Mouse (Mus musculus) thymus, adult 2 months (tissue): Measurements from ENCODE around the gene Pigk. TPM values are rescaled to one million over a fixed set of nuclear protein-coding genes. Genes with fewer than 3 reads are reported as not detected.

Experiments
- DNase-seq: peaks from one replicate; pipeline ENCODE4 v3.0.0; 2021
- H3K27ac ChIP-seq: fragments of 200-500 bp; 2 replicates; pipeline ENCODE4 v1.5.1; 2012; ENCODE audit warnings: low read length, control low read depth; ENCODE audit not compliant: control insufficient read depth, insufficient read depth
- H3K27me3 ChIP-seq: fragments of 200-500 bp; 2 replicates; pipeline ENCODE4 v1.6.1; 2012; ENCODE audit warnings: mild to moderate bottlenecking, low read length, moderate library complexity, mixed read lengths; ENCODE audit not compliant: control insufficient read depth, insufficient read depth
- H3K36me3 ChIP-seq: fragments of 200-500 bp; 2 replicates; pipeline ENCODE4 v1.6.1; 2012; ENCODE audit warnings: mild to moderate bottlenecking, low read length, moderate library complexity; ENCODE audit not compliant: control insufficient read depth, insufficient read depth
- H3K4me1 ChIP-seq: fragments of 200-500 bp; replicated peaks from 2 replicates; pipeline ENCODE4 v1.6.1; 2012; ENCODE audit warnings: low read length; ENCODE audit not compliant: control insufficient read depth, insufficient read depth
- H3K4me3 ChIP-seq: fragments of 200-500 bp; 2 replicates; pipeline ENCODE4 v1.5.1; 2012; ENCODE audit warnings: mild to moderate bottlenecking, low read length, control low read depth, moderate library complexity; ENCODE audit not compliant: control insufficient read depth, insufficient read depth
- CTCF ChIP-seq: fragments of 200-500 bp; IDR thresholded peaks from 2 replicates; pipeline ENCODE4 v1.5.1; 2012; ENCODE audit warnings: mild to moderate bottlenecking, control low read depth, low read length, moderate library complexity, borderline replicate concordance; ENCODE audit not compliant: control insufficient read depth, poor library complexity, insufficient read depth; ENCODE audit errors: extremely low read depth
- POLR2A ChIP-seq: fragments of 200-500 bp; IDR thresholded peaks from 2 replicates; pipeline ENCODE4 v1.6.1; 2012; ENCODE audit warnings: mild to moderate bottlenecking, low read length, control low read depth, moderate library complexity; ENCODE audit not compliant: control insufficient read depth, poor library complexity, insufficient read depth; ENCODE audit errors: extremely low read depth
- WGBS: fragments of 180-500 bp; shearing (Covaris S2); methylation state at CpG from one replicate; pipeline ENCODE4 v1.1.7; 2018; 5-methylcytosine and 5-hydroxymethylcytosine counted together
- polyA plus RNA-seq: library from polyadenylated mRNA; depleted of rRNA; stranded (reverse); fragments of >200 nt; gene quantifications from 2 replicates; pipeline ENCODE4 v1.2.3, GENCODE M21; 2012

The Pigk gene
- polyA plus RNA-seq, 1 experiment = 10.9 TPM

- Histone ChIP-seq H3K4me3 (no peak overlapping the region), H3K4me1 (no peaks in the 10 kb centered on the region), H3K27ac (no peak overlapping the region), H3K36me3 (0 out of 2 replicates have a peak, but pooled peaks cover 3% of the 10 kb centered on the region), H3K27me3 (no peaks in the 10 kb centered on the region)
- no peak for TF ChIP-seq CTCF
- no peak for TF ChIP-seq POLR2A
- no peak for DNase-seq
- WGBS = 88% methylated on average over 3 of the region's 3 CpGs
These were observed 8.9 kb downstream of the Pigk start for GRCm38 (mm10) chr3:152722836-152723235.

- Histone ChIP-seq H3K4me1 (no peaks in the 10 kb centered on the region), H3K4me3 (no peak overlapping the region), H3K36me3 (0 out of 2 replicates have a peak, but pooled peaks cover 3% of the 10 kb centered on the region), H3K27me3 (no peaks in the 10 kb centered on the region), H3K27ac (no peak overlapping the region)
- DNase-seq = no peak
- 96% methylated on average over 9 of the region's 9 CpGs for WGBS
- no peak for TF ChIP-seq CTCF
- no peak for TF ChIP-seq POLR2A
These were observed 10.5 kb downstream of the Pigk start for GRCm38 (mm10) chr3:152724446-152724845.

DNA sequence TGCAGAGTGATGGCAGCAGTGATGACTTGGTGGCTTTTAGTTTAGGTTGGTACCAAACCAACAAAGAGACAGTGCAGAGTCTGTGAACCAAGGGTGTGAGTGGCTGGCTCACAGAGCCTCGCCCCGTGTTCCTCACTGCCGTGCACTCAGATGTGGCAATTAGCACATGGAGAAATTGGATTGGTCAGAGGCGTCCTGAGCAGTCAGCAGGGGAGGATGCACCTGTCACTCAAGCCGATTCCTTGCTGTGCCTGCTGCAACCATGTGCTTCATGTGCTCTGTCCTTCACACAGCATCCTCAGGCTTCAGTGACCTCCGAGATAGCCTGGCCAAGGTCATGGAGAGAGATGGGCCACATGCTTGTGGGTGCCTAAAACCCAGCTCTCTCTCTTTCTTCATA, 14.3 kb downstream of the Pigk start:
- WGBS = 95% methylated on average over 6 of the region's 6 CpGs
- Histone ChIP-seq H3K36me3 (0 out of 2 replicates have a peak, but pooled peaks cover 3% of the 10 kb centered on the region), H3K4me1 (no peaks in the 10 kb centered on the region), H3K27ac (no peak overlapping the region), H3K27me3 (no peaks in the 10 kb centered on the region), H3K4me3 (no peak overlapping the region)
- TF ChIP-seq POLR2A (no peak), CTCF (no peak)
- DNase-seq = no peak

DNA sequence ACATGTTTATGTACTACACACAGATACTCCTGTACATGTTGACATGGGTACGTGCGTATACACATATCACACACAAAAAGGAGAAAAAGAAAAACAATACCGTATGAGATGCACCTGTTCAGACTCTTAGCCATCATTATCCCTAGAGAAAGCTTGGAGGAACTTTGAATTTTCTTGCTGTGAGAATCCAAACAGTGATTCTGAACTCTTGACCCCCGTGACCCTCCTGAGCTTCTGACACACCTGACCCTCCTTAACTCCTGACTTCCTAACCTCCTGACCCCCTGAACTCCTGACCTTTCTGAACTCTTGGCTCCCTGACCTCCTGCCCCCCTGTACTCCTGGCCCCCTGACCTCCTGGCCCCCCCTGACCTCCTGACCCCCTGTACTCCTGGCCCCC, 19.1 kb downstream of the Pigk start:
- Histone ChIP-seq H3K4me1 (no peaks in the 10 kb centered on the region), H3K36me3 (no peaks in the 10 kb centered on the region), H3K4me3 (no peak overlapping the region), H3K27me3 (no peaks in the 10 kb centered on the region), H3K27ac (no peak overlapping the region)
- DNase-seq = no peak
- TF ChIP-seq POLR2A = no peak
- TF ChIP-seq CTCF = no peak
- over 99% methylated on average over 4 of the region's 4 CpGs for WGBS

GRCm38 (mm10) chr3:152733513-152733912, 19.6 kb downstream of the Pigk start:
- DNase-seq = no peak
- no peaks in the 10 kb centered on the region for H3K4me1 ChIP-seq
- TF ChIP-seq CTCF (no peak), POLR2A (no peak)
- no peak overlapping the region for H3K4me3 ChIP-seq
- no peaks in the 10 kb centered on the region for H3K27me3 ChIP-seq
- H3K27ac ChIP-seq = no peak overlapping the region
- no peaks in the 10 kb centered on the region for H3K36me3 ChIP-seq

DNA sequence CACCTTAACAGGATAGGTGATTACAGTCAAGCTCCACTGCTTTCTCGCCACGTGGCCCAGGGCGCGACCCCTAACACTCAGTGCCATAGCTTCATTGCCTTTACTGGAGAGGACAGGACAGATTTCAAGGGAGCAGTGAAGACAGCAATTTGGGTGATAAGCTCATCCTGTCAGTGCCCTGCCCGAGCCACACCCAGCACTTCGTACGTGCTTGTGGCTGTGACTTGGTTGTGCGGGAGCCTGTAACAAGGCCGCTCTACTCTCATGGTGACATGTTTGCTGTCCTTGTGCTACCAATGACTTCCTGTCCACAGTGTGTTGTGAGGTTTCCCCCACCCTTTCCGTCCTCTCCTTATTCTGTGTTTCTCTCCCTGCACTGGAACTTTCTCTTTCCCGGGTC, 20.2 kb downstream of the Pigk start:
- 95% methylated on average over 11 of the region's 11 CpGs for WGBS
- Histone ChIP-seq H3K4me1 (no peaks in the 10 kb centered on the region), H3K27me3 (no peaks in the 10 kb centered on the region), H3K4me3 (no peak overlapping the region), H3K27ac (no peak overlapping the region), H3K36me3 (no peaks in the 10 kb centered on the region)
- TF ChIP-seq POLR2A (no peak), CTCF (no peak)
- DNase-seq = no peak

DNA sequence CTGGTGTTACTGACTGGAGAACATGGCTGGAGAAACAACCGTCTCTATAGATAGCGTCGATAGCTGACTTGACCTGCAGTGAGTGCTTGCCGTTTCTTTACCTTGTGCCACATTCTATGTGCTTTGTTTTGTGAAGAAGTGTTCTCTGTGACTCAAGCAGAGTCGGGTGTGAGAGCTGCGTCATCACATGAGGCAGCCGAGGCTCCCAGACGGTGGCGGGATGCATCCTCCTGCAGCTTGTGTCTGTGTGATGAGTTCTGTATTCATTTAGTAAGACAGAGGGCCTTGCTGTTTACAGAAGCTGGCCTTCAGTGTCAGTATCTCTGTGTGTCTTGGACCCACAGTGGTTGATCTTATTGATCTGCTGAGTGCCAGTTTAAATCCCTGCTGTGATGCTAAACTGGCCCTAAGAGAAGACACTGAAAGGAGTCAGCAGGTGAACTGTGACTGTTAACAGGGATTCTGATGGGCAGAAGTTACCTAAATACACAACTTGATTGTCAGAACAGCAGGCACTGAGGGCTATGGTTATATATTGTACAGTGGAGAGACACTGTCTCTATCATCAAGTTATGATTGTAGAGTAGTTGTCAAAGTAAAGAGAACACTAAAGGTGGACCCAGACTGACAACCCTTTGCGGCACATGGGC, 21.8 kb downstream of the Pigk start:
- TF ChIP-seq CTCF (no peak), POLR2A (no peak)
- 97% methylated on average over 10 of the region's 10 CpGs for WGBS
- H3K27me3 ChIP-seq = no peaks in the 10 kb centered on the region

More for the DNA sequence above, 21.8 kb downstream of the Pigk start:
- Histone ChIP-seq H3K36me3 (no peaks in the 10 kb centered on the region), H3K4me1 (no peaks in the 10 kb centered on the region), H3K4me3 (no peak overlapping the region), H3K27ac (no peak overlapping the region)
- DNase-seq = no peak
